Mouse (Mus musculus) fat pad, adult 2 months (tissue): Measurements from ENCODE around the gene Dennd6a.
A peak's percentile ranks its signal among the peaks of the same experiment; 100 is the strongest.

Experiments used
- DNase-seq: peaks from one replicate; pipeline ENCODE4 v3.0.0-alpha.2; 2011; ENCODE audit warnings: low read depth, low spot score; ENCODE audit errors: extremely low read depth

The Dennd6a gene

DNA sequence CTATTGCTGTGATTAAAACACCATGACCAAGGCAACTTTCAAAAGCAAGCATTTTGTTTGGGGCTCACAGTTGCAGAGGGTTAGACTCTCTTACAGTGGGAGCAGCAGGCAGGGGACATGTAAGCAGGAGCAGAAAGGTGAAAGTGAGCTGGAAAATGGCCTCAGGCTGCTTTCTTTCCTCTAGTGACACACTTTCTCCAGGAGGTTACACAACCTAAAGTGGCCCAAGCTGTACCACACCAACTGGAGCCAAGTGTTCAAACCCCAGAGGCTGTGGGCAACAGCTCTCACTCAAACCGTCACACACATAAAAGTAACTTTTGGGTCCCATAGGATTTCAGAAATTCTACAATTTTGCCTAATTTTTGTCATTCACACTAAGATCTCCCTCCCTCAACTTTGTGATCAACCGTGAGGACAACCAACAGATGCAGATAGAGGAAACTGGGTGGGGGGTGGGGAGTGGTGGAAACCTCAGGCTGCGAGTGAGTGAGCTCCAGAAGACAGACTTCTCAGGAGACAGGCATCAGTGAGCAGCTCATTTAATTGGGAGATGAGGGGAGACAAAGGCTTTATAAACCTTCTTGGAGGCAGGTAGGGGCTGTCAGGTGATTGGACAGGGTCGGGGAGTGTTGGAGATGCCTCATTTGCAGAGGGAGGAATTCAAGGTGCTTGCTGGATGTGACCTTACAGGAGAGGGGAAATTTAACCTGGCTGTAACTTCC is 1.5 kb upstream of the Dennd6a start:
- peak; percentile 73 for DNase-seq

DNA sequence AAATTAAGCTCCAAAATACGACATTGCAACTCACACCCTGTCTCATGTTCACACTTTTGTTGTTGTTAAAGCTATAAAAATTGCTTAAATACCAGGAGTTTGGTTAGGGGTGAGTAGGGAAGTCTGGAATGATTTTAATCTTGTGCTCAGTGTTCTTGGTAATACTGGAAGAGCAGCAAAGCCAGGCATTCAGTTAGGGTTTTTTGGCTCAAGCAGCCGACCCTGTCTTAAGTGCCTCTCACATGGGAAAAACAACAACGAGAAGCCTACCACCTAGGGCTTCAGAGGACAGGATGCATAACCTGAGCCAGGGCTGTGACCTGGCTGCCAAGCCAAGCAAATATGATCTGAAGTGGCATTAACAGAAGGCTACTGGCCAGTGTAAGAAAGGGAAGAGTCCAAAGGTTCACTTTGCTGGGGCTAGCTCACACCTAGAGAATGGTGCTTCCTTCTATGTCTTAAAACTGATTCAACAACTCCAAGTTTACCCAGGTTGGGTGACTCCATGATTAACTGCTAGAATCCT is 2.7 kb downstream of the Dennd6a start:
- no peak for DNase-seq

GRCm38 (mm10) chr14:26578791-26579191 is 5.1 kb downstream of the Dennd6a start:
- no peak for DNase-seq

GRCm38 (mm10) chr14:26579346-26580343 is 6.0 kb downstream of the Dennd6a start:
- DNase-seq, result no peak

DNA sequence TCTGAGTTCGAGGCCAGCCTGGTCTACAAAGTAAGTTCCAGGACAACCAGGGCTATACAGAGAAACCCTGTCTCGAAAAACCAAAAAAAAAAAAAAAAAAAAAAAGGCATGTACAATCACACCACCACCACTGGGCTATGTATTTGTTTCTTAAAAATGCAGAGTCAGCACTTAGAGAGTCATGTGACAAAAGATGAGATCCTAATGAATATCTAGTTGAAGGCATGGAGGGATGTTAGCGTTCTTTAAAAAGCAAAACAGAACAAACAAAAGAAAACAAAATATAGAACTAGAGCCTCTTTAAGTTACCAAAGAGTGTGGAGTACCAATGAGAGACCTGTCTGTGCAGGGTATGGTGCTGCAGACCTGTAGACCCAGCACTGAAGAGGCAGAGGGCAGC is 10.0 kb downstream of the Dennd6a start:
- DNase-seq, result no peak

DNA sequence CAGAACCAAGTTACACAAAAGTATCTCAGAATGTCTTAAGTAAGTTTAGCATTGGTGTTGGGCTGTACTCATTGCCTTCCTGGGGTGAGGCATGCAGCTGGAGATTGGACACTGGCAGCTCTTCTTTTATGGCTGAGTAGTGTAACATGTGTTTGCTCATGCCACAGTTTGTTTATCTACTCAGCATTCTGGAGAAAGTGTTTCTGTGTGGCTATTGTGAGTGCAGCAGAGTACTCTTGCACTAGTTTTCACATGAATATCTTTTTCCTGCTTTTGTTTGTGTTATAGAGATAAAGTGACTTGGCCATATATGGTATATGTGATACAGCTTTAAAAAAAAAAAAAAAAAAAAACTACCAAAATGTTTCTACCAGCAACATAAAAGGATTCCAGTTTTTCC is 13.5 kb downstream of the Dennd6a start:
- no peak for DNase-seq

DNA sequence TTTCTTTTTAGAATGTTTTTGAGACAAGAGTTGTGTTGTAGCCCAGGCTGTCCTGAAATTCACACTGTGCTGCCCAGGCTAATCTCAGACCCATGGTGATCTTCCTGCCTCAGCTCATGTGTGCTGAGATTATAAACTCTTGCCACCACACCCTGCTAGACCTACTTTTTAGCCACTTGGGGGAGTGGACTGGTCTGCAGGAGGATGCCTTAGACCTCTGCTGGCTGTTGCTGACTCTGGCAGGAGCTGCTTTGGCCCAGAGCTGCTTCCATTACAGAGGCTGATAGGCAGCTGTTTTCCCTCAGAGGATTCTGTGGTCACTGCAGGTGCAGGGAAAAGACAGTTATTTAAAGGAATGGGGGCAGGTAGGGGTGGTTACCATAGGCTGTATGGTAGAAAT is 17.7 kb downstream of the Dennd6a start:
- no peak for DNase-seq

- DNase-seq, result no peak
Measured at GRCm38 (mm10) chr14:26593281-26593895, 19.7 kb downstream of the Dennd6a start.

GRCm38 (mm10) chr14:26595167-26595566 is 21.5 kb downstream of the Dennd6a start:
- no peak for DNase-seq

GRCm38 (mm10) chr14:26595695-26596365 is 22.2 kb downstream of the Dennd6a start:
- no peak for DNase-seq

DNA sequence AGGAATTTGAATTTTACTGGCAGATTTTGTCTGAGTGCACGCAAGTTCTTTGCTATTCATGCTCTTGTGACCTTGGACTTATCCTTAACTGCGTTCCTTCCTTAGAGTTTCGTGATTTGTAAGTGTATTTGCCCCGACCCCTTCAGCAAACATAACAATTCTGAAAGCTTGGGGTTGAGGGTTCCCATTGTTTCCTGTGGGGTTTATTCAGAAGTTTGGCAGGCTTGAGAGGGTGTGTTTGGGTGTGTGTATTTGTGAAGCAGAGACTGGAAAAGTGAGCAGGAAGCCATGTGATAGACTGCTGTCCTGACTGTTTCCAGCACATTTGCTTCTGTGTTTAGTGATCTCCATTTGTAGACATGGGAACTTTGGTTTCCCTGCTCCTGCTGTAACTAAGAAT is 31.7 kb downstream of the Dennd6a start:
- DNase-seq, result no peak

DNA sequence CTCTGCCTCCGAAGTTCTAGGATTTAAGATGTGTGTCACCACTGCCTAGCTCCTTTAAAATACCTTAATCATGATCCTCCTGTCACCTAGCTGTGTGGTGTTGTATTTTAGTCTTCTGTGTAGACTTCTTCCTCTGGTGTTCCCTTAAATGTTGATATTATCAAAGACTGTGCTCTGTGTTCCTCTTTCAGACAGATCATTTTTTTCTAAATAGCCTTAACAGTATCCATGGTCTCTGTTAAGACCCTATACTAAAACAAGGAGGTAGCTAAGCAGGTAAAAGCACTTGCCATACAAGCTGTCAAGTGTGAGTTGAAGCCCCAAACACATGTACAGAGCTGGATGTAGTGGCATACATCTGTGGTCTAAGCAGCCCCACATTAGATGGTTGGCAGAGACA is 36.0 kb downstream of the Dennd6a start:
- DNase-seq, result no peak

DNA sequence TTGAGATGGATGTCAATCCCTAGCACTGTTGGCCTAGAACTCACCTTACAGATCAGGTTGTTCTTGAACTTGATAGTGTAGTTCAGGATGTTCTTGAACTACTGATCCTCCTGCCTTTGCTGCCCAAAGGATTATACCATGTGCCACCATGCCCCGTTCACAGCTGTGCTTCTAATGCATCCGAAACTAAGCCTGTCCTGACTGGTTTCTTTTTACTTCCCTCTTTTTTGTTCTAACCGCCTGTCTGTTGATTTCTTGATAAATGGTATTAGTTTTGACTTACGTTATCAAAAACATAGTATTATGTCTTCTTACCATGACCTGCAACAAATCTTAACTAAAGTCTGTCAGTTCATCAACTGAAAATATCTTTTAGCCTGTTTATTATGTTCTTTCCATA is 37.0 kb downstream of the Dennd6a start:
- DNase-seq, result no peak

GRCm38 (mm10) chr14:26625301-26625700 is 51.6 kb downstream of the Dennd6a start:
- DNase-seq, result no peak

DNA sequence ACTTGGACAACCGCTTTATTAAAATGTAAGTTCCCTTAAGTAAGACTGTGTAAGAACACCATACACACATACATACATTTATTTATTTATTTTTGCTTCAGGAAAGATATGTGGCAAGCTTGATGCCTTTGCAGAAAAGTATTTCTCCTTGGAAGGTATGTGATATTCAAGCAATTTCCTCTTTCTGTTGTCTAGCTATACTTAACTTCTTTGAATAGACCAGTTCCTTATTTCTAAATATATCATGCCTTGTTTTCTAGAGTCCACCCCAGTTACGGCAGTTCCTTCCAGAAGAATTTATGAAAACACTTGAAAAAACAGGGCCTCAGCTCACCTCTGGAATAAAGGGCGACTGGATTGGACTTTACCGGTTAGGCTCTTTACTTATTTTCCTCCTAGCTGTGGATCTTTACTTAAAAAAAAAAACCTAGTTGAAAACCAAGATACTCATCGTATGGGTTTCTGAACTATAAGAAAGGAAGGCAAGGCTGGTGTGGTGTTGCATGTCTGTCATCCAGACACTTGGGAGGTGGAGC is 53.0 kb downstream of the Dennd6a start:
- no peak for DNase-seq

DNA sequence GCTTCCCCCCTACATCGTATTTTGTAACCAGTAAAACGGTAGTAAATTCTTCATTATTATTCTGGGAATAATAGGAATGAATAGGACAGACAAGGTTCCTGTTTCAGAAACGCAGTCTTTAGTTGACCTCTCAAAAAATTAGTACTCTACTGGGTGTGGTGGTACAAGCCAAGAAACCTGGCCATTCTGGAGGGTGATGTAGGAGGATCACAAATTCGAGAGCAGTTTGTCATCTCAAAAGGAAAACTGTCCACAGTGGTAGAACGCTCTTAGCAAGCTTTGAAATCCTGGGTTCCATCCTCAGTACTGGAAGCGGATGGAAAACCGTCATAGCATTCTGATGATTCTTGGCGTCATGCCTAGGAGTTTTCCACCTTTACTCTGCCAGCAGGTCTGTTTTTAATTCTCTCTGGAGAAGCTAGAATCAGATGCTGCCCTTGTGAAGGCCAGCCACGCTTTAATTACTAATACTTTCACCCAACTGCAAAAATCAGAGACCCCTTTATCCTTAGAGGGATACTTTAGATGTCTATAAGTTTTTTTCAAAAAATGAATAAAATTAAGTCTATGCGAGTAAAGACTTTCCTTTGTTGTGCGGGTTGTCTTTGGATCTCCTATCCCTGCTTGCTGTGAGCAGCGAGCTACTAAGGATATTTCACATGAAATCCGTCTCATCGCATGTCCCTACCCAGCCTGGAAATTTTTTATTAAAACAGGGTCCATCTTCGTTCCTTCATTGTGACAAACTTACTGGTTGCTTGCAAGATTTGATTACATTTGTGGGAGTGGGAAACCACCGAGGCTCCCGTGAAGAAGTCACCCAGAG is 63.6 kb downstream of the Dennd6a start:
- DNase-seq, result no peak

GRCm38 (mm10) chr14:26637851-26638707 is 64.4 kb downstream of the Dennd6a start, which contains the start of gene Arf4:
TSS of gene Arf4 (plus strand) at chr14:26638074.
- DNase-seq, result peak; percentile 91

DNA sequence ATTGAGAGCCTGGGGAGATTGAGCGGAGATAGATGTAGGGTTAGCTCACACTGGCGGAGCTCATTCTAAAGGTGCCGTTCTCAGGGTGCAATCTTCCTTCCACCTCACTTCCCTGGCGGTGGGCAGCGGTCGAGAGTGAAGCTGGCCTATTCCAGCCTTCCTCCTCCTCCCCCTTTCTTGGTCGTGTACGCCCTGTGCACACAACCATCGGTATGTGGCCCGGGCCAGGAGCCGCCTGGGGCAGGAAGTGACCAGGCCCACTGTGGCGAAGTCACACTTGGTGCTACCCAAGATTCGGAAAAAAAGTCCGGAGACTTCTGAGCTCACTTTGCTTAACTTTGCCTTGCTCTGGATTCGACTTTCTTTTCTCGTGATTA is 65.0 kb downstream of the Dennd6a start:
- DNase-seq, result no peak

GRCm38 (mm10) chr14:26639251-26639650 is 65.6 kb downstream of the Dennd6a start:
- DNase-seq, result no peak
